Mouse (Mus musculus): ENCODE measurements at regions not wholly inside any gene's neighbourhood (a gene's known extent, or its start where the extent isn't known, plus 50 kb on each side); places are given as distances from the start of the nearest gene placed in this dataset.
A peak's percentile ranks its signal among the peaks of the same experiment; 100 is the strongest.

DNA sequence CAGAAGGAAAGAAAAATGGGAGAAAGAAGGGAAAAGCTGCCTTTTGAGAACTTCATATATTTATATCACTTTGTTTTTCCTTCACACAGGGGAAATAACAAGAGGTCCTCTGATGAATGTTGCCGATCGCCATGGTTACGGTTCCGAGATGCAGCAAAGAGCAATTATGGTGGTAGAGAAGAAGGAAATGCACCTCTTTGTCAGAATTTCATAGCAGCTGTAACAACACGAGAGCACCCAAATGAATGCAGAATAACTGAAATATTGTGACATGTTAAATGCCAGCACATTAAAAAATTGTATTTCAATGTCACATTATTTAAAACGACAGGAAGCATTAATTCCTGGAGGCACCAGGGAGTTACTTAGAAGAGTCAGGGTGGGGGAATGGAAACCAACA is 279.4 kb downstream of the Mctp2 start:
- no peak for DNase-seq (ENCODE audit: low spot score)

DNA sequence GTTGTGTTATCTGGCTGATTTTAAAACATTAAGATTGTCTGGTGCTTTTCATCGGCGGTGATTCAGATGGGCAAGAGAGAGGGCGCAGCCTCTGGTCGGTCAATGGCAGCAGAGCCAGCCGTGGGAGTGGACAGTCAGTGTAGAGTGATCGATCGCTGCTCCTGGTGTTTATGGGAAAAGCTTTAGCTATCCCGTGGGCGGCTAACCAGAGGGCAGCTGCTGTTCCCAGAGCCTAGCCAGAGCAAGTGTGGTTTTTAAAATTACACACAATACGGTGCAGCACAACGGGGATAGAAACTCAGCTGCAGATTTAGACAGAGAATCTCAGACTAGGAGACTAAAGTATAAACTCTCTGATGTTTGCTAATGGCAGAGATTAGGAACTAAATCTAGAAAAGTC is 297.3 kb downstream of the Mctp2 start:
- DNase-seq (ENCODE audit: low spot score): no peak

DNA sequence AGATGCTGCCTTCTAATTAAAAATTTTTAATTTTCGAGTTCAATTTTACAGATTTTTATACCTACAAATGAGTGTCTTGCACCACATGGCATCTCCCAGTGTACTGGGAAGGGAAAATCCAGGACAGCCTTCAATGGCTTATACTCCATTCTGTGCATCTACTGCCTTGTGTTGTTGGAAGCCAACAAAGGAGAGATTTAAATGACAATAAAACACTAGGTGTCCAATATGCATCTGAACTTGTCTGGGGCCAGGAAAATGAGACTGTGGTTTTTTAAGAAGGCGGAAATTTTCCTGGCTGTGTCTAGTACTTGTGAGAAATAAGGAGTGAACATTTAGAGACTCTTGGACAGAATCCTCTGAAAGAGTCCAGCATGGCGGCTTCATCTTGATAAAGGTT is 302.1 kb downstream of the Mctp2 start:
- no peak for DNase-seq (ENCODE audit: low spot score)

DNA sequence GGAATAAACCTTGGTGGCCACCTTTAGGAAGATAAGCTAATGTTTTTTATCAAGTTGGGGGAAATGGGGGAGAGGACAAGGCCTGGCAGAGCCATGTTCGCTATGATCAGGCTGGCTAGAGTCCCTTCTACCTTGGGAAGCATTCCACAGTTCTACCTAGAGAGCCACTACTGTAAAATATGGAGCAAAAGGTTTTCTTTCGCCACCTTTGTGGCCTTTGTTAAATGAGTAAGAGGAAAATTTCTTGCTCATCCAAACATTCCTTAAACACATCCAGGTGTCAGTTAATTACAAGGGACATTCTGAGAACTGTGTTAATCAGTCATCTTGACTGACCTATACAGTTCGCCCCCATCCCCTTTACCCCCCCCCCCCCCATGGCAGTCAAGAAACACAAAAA is 313.9 kb downstream of the Mctp2 start:
- DNase-seq (ENCODE audit: low spot score): no peak

DNA sequence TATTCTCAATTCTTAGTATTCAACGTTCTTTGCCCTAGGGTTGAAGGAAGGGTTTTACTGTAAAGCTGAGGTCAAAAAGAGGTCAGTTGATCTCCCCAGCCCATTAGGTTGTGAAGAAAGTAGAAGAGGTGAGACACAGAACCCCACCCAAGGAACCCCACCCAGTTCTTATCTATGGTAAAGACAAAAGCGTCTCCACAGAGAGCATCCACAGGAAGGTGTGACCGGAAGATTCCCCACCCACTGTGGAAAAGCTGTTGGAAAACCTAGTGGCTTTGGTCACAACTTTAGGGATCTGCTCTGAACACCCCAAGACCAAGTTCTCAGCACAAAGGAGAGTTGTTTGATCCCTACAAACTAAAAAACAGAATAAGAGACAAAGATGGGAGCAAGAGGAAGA is 314.6 kb downstream of the Mctp2 start:
- no peak for DNase-seq (ENCODE audit: low spot score)

DNA sequence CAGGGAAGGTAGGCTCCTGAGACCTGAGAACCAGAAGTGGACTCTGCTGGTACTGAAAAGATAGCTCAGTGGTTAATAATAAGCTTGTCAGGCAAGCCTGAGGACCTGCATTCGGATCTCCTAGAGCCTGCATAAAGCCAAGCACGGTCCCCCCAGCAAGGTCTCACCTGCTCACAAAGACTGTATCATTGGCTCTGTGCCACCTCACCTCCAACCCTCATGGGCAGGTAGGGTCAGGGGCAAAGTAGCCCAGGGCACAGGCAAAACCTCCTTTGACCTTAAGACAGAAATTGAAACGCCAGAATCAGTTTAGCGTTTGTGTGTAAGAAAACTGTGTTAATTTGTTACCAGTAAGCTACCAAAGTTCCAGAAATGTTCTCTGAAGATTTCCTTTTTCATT is 315.2 kb downstream of the Mctp2 start:
- no peak for DNase-seq (ENCODE audit: low spot score)

DNA sequence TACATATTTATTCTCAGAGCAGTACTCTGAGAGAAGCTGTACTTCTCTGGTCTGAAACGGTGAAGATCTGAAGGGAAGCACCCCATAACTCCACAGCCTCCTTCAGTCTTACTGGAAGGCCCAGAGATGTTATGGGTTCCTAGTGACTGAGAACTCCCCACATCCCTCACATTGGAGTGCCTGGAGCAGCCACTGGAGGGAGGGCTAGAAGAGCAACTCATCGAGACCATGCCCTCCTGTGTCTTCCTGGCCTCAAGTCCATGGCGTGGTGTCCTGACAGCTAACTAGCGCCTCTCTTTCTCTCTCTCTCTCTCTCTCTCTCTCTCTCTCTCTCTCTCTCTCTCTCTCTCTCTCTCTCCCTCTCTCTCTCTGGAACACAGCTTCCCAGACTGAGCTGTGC is 340.4 kb downstream of the Mctp2 start:
- no peak for DNase-seq (ENCODE audit: low spot score)

DNA sequence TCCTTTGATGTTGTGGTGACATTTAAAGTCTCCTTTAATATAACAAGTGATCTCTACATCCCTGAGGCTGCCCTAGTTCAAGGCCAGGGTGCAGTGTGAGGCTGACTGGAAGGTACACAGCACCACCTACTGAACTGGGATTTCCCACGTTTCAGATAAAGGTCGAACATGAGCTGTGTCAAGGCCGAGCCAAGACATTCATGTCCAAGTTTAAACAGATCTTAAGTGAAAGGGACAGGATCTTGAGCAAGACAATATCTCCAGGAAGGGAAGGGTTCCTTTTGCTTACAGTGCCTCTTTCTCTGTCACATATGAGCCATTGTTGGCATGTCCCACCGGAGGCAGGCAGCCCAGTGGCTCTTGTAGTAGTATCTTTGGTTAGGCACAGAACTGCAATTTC is 343.0 kb downstream of the Mctp2 start:
- peak; percentile 51 for DNase-seq (ENCODE audit: low spot score)

DNA sequence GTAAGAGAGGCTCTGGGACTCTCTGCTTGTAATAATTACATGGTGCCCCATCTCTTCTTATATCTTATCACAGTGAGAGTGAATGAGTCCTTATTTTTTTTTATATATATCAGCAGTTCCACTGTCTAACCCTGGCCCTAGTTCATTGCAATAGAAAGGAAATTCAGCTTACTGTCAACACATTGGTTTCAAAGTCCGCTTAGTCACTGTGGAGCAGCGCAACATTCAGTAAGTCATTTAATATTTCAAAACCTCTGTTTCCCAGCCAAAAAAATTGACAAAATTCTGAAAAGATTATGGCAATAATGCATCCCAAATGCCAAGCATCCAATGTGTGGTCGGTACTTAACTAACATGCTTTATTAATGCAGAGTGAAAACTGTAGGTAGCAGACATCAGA is 343.6 kb downstream of the Mctp2 start:
- no peak for DNase-seq (ENCODE audit: low spot score)

DNA sequence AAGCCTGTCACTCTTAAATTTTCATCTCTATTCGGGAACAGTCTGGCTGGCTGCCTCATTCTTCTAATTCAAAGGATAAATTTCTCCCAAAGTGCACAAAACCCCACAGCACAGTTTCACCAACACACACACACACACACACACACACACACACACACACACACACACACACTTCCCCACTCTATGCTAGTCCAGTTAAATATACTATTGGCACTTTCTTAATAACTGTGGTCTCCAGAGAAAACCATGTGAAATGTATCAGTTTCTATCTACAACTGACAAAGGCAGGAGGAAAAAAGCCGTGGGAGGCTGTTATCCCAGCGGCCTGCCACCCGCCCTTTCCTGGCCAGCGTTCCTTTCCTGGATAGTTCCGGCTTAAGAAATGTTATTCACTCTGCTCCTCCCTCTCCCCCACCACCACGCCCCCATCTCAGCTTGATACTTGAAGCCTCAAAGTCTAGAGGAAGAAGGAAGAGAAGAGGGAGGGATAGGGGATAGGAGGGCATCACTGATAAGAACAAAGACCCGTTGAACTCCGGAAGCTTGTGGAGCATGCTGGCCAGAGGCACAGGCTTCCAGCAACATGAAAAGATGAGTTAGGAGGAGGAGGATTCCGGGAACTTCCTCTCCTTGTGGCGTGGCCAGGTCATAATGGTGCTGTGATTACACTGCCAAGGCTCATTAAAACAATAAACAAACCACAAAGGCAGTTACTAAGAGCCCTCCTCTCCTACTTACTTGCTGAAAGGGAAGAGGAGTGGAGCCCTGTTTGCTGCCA is 345.8 kb downstream of the Mctp2 start:
- DNase-seq (ENCODE audit: low spot score): peak; percentile 54

DNA sequence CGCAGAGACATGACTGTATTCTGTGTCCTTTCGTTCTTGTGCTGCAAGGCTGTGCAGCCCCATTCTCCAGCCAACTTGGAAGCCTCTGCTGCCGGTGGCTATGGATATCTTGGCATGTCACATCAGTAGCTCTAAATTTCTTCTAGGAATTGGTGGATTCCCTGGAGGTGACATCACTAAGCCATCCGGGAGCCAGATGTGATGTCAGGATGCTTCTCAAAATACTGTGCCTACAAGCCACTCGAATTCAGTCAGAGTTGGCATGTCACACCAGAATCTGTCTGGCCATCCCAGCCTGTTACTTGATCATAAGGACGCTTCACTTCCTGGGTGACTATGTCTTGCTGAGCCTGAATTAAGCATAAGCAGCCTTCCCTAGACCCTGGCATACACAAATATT is 359.9 kb downstream of the Mctp2 start:
- no peak for DNase-seq (ENCODE audit: low spot score)

DNA sequence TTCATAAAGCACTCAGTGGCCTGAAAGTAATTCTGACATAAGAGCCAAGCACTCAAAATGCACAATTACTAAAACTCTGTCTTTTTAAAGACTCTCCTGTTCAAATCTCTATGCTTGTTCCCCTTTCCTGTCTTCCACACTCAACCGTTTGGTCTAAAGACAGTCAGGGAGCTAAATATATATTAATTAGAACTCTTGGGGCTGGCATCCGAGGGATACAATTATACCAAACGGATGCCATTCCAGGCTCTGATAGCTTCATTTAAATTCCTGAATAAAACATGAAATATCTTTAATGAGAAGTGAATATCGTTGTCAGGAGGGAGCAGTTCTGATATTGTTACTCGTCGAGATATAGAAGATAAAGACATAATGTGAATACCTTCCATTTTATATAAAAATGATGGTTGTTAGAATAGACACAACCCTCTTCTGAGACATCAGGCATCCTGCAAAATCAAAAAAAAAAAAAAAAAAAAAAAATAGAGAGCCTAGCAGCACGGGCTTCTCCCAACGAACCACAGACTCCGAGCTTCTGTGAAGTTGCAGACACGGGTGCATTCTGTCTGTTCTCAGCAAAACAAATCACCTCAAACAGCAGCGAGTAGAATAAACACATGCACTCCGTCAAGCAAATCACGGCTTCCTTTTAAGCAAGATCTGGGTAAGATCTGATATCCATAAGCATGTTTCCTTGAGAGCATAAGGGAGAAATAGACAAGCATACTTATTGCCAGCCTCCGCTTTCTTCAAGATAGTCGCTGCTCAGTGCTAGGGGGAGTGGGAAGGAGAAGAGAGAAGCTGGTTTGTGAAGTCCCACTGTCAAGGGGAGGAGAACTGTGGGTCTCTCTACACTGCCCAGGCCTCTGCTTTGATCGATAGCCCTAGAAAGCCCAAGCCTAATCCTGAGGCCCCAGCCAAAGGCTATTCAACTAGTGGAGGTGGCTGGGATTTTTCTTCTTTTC is 363.0 kb downstream of the Mctp2 start:
- DNase-seq (ENCODE audit: low spot score): no peak

DNA sequence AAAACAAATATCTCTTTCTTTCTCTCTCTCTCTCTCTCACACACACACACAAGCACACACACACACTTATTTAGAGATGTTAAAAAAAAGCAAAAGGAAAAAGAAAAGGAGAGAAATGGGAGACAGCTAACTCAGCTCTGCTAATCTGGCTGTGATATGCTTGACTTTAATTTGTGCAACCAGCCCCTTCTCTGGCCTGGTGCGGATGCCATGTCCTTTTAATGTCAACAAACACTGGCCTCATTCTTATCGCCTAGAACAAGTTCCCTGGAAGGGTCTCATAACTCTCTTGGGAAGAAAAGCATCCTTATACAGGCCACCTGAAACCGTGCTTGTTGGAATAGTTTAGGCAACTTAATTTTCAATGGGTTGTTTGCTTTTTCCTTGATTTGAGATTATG is 368.7 kb downstream of the Mctp2 start:
- DNase-seq (ENCODE audit: low spot score): no peak

DNA sequence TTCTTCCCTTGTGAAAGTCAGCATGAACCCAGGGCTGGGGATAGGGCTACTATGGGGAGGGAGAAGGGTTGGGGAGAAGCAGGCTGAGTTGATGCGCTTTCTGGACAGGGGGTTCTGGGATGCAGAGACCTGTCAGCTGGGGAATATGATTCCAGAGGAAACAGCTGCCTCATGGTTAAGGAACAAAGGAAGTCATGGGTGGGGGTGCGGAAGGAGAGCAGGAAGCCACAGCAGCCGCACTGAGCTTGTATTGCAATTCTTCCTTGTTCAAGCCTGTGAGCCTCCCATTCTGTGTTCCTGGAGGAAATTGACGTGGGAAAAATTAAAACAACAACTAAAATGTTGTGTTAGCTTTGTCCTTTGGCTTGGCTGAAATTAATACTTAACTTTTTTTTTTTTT is 369.7 kb downstream of the Mctp2 start:
- DNase-seq (ENCODE audit: low spot score): no peak

Data from lung, postnatal 25 days (tissue).